Mouse (Mus musculus) frontal cortex, postnatal 36 days (tissue): ENCODE measurements around the gene Vmn1r116.
"Not testable (repeated sequence)": the region's sequence is repeated elsewhere in the genome, so short reads cannot be mapped to it uniquely, and the experiment has no call there.

Source experiments
- DNase-seq, 2 experiments: peaks; one replicate each; pipeline ENCODE4 v3.0.0; 2022; ENCODE audit warnings: low spot score in 2 of 2

The Vmn1r116 gene

GRCm38 (mm10) chr7:20871956-20872355 lies at the start of gene Vmn1r116:
Gene Vmn1r116, plus strand, starts transcription at chr7:20872256.
- not testable (repeated sequence) for DNase-seq

GRCm38 (mm10) chr7:20844885-20845284 lies 27.2 kb upstream of the Vmn1r116 start, which contains the start of gene Vmn1r115:
Gene Vmn1r115, minus strand, starts transcription at chr7:20844985.
- not testable (repeated sequence) for DNase-seq

DNA sequence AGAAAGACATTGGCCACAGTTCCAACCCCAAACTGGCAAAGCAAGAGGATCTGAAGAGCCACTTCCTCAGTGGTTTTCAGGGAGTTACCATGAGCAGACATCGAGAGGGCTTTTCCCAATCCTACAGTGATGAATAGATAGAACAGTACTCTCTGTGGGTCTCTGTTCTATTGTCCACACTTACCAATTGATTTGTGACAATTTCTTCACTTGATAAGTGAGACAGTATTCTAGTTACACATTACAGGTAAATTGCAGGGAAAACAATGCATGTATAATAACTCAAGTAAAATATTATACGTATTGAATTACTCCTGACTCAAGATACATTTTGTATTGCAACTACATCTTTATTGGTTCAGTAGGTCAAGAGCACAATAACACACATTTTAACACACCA lies 12.0 kb downstream of the Vmn1r116 start, which contains the start of gene Vmn1r117:
Vmn1r117 (minus strand) TSS at position 101 of the 400 bp plus-strand sequence.
- DNase-seq = not testable (repeated sequence)

DNA sequence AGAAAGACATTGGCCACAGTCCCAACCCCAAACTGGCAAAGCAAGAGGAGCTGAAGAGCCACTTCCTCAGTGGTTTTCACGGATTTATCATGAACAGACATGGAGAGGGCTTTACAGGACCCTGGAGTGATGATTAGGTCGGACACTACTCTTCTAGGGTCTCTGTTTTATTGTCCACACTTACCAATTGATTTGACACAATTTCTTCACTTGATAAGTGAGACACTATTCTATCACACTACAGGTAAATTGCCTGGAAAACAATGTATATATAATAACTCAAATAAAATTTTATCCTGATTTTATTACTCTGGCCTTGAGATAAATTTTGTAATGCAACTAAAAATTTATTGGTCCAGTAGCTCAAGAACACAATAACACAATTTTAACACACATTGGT lies 40.2 kb downstream of the Vmn1r116 start, which contains the start of gene Vmn1r118:
Vmn1r118 (minus strand) TSS at position 101 of the 400 bp plus-strand sequence.
- DNase-seq = not testable (repeated sequence)
